Mouse (Mus musculus): ENCODE measurements around the gene Traf5. TPM values are rescaled to one million over a fixed set of nuclear protein-coding genes. Genes with fewer than 3 reads are reported as not detected.
A peak's percentile ranks its signal among the peaks of the same experiment; 100 is the strongest.

The Traf5 gene
- polyA plus RNA-seq, 1 experiment from 2014 or later: 31.5 TPM

GRCm38 (mm10) chr1:191956261-191956660 lies 136.1 kb downstream of the Traf5 start:
- H3K9me3 ChIP-seq (replicated peaks; ENCODE audit: control insufficient read depth, low read length): no peaks in the 10 kb centered on the region
- H3K27ac ChIP-seq (ENCODE audit: low read length): peak overlapping the region; percentile 69
- no peak overlapping the region for H3K4me3 ChIP-seq (replicated peaks; ENCODE audit: low read length)
- no peaks in the 10 kb centered on the region for H3K36me3 ChIP-seq (ENCODE audit: control insufficient read depth, insufficient read depth, low read length)
- no peaks in the 10 kb centered on the region for H3K27me3 ChIP-seq (ENCODE audit: control insufficient read depth, insufficient read depth, low read length)
- 78% methylated on average over 3 of the region's 3 CpGs for WGBS
- H3K9ac ChIP-seq (ENCODE audit: low read length): no peak overlapping the region
- ATAC-seq (ENCODE audit: insufficient read depth, low FRiP score): peak; percentile 52; the same call in 1 of the 2 replicates
- 0 out of 2 replicates have a peak overlapping the region, but pooled peaks have one; percentile 6 for H3K4me2 ChIP-seq (ENCODE audit: low read depth, low read length)
- no peaks in the 10 kb centered on the region for H3K4me1 ChIP-seq (ENCODE audit: control insufficient read depth, insufficient read depth, low read length)

- WGBS: 62% methylated on average over 3 of the region's 3 CpGs
- H3K27me3 ChIP-seq (ENCODE audit: control insufficient read depth, insufficient read depth, low read length): no peaks in the 10 kb centered on the region
- no peaks in the 10 kb centered on the region for H3K36me3 ChIP-seq (ENCODE audit: control insufficient read depth, insufficient read depth, low read length)
- H3K4me1 ChIP-seq (ENCODE audit: control insufficient read depth, insufficient read depth, low read length): no peaks in the 10 kb centered on the region
- H3K9me3 ChIP-seq (replicated peaks; ENCODE audit: control insufficient read depth, low read length): no peaks in the 10 kb centered on the region
- H3K4me3 ChIP-seq (replicated peaks; ENCODE audit: low read length): no peak overlapping the region
- ATAC-seq (ENCODE audit: insufficient read depth, low FRiP score): peak; percentile 58; the same call in 1 of the 2 replicates
- no peak overlapping the region for H3K4me2 ChIP-seq (ENCODE audit: low read depth, low read length)
- no peak overlapping the region for H3K9ac ChIP-seq (ENCODE audit: low read length)
- H3K27ac ChIP-seq (ENCODE audit: low read length): peak overlapping the region; percentile 69
Measured at GRCm38 (mm10) chr1:191955101-191955500, 137.3 kb downstream of the Traf5 start.

GRCm38 (mm10) chr1:191952733-191953335 lies 139.5 kb downstream of the Traf5 start:
- Histone ChIP-seq H3K4me3 (replicated peaks; ENCODE audit: low read length) (no peak overlapping the region), H3K4me1 (ENCODE audit: control insufficient read depth, insufficient read depth, low read length) (no peaks in the 10 kb centered on the region), H3K27me3 (ENCODE audit: control insufficient read depth, insufficient read depth, low read length) (no peaks in the 10 kb centered on the region), H3K36me3 (ENCODE audit: control insufficient read depth, insufficient read depth, low read length) (no peaks in the 10 kb centered on the region), H3K4me2 (ENCODE audit: low read depth, low read length) (no peak overlapping the region), H3K9ac (ENCODE audit: low read length) (no peak overlapping the region), H3K27ac (ENCODE audit: low read length) (no peak overlapping the region), H3K9me3 (replicated peaks; ENCODE audit: control insufficient read depth, low read length) (no peaks in the 10 kb centered on the region)
- 82% methylated on average over 11 of the region's 11 CpGs for WGBS
- no peak for ATAC-seq (ENCODE audit: insufficient read depth, low FRiP score)

GRCm38 (mm10) chr1:191950611-191951010 lies 141.7 kb downstream of the Traf5 start:
- Histone ChIP-seq H3K27ac (ENCODE audit: low read length) (no peak overlapping the region), H3K4me3 (replicated peaks; ENCODE audit: low read length) (no peak overlapping the region), H3K9ac (ENCODE audit: low read length) (no peak overlapping the region), H3K27me3 (ENCODE audit: control insufficient read depth, insufficient read depth, low read length) (no peaks in the 10 kb centered on the region), H3K36me3 (ENCODE audit: control insufficient read depth, insufficient read depth, low read length) (no peaks in the 10 kb centered on the region), H3K9me3 (replicated peaks; ENCODE audit: control insufficient read depth, low read length) (no peaks in the 10 kb centered on the region), H3K4me1 (ENCODE audit: control insufficient read depth, insufficient read depth, low read length) (no peaks in the 10 kb centered on the region), H3K4me2 (ENCODE audit: low read depth, low read length) (no peak overlapping the region)
- WGBS: 75% methylated on average over 2 of the region's 2 CpGs
- ATAC-seq (ENCODE audit: insufficient read depth, low FRiP score): no peak

- Histone ChIP-seq H3K36me3 (ENCODE audit: control insufficient read depth, insufficient read depth, low read length) (no peaks in the 10 kb centered on the region), H3K4me1 (ENCODE audit: control insufficient read depth, insufficient read depth, low read length) (no peaks in the 10 kb centered on the region), H3K9ac (ENCODE audit: low read length) (no peak overlapping the region), H3K27me3 (ENCODE audit: control insufficient read depth, insufficient read depth, low read length) (no peaks in the 10 kb centered on the region), H3K27ac (ENCODE audit: low read length) (no peak overlapping the region), H3K4me3 (replicated peaks; ENCODE audit: low read length) (no peak overlapping the region), H3K4me2 (ENCODE audit: low read depth, low read length) (no peak overlapping the region), H3K9me3 (replicated peaks; ENCODE audit: control insufficient read depth, low read length) (no peaks in the 10 kb centered on the region)
- WGBS: 86% methylated on average over 8 of the region's 8 CpGs
- ATAC-seq (ENCODE audit: insufficient read depth, low FRiP score): no peak
Measured at GRCm38 (mm10) chr1:191948600-191948999, 143.8 kb downstream of the Traf5 start.

- H3K27ac ChIP-seq (ENCODE audit: low read length): no peak overlapping the region
- H3K4me3 ChIP-seq (replicated peaks; ENCODE audit: low read length): no peak overlapping the region
- H3K9ac ChIP-seq (ENCODE audit: low read length): no peak overlapping the region
- H3K4me1 ChIP-seq (ENCODE audit: control insufficient read depth, insufficient read depth, low read length): no peaks in the 10 kb centered on the region
- H3K4me2 ChIP-seq (ENCODE audit: low read depth, low read length): no peak overlapping the region
- H3K36me3 ChIP-seq (ENCODE audit: control insufficient read depth, insufficient read depth, low read length): no peaks in the 10 kb centered on the region
- ATAC-seq (ENCODE audit: insufficient read depth, low FRiP score): no peak
- no peaks in the 10 kb centered on the region for H3K9me3 ChIP-seq (replicated peaks; ENCODE audit: control insufficient read depth, low read length)
- 67% methylated on average over 8 of the region's 8 CpGs for WGBS
- no peaks in the 10 kb centered on the region for H3K27me3 ChIP-seq (ENCODE audit: control insufficient read depth, insufficient read depth, low read length)
Measured at GRCm38 (mm10) chr1:191947796-191948195, 144.6 kb downstream of the Traf5 start.

Small RNA genes lying within 50 kb of the gene (microRNA-seq; reads per million reads assigned to microRNA genes)
- not detected for gene Mir3473c

Other genes starting within 250 kb of the Traf5 start
- 1.6 and 1.7 TPM in 2 replicates for gene Slc30a1, start 185.8 kb downstream of the Traf5 start, polyA plus RNA-seq (2015; fragmentation: Nextera tagmentation; extraction: Ambion mirVana)
- 0.19 and 0.25 TPM in 2 replicates for gene Rd3, start 115.2 kb downstream of the Traf5 start, polyA plus RNA-seq (2015; fragmentation: Nextera tagmentation; extraction: Ambion mirVana)
- gene Rcor3, start 45.5 kb upstream of the Traf5 start, polyA plus RNA-seq (2015; fragmentation: Nextera tagmentation; extraction: Ambion mirVana): 23.4 and 26.4 TPM in 2 replicates
- gene Kcnh1, start 98.2 kb upstream of the Traf5 start, polyA plus RNA-seq (2015; fragmentation: Nextera tagmentation; extraction: Ambion mirVana): 0.56 TPM in 2 replicates

Measured in stomach, embryonic 16.5 days (tissue).